Mouse (Mus musculus): ENCODE measurements around the gene Gm38394. TPM values are rescaled to one million over a fixed set of nuclear protein-coding genes. Genes with fewer than 3 reads are reported as not detected.
"Not testable (repeated sequence)": the region's sequence is repeated elsewhere in the genome, so short reads cannot be mapped to it uniquely, and the experiment has no call there.

The Gm38394 gene
- polyA plus RNA-seq, 1 experiment, result 13.1 TPM

- Histone ChIP-seq H3K4me1 (ENCODE audit: control insufficient read depth, insufficient read depth, low read length) (no peaks in the 10 kb centered on the region; the same call in 1 of the 2 replicates), H3K4me3 (replicated peaks; ENCODE audit: control insufficient read depth, low read depth, low read length) (no peak overlapping the region), H3K27ac (ENCODE audit: control insufficient read depth, insufficient read depth, low read depth, low read length, poor library complexity) (no peak overlapping the region)
- WGBS, result 40% methylated on average over 6 of the region's 6 CpGs
- no peak for TF ChIP-seq POLR2A (IDR thresholded peaks at IDR 0.05; ENCODE audit: borderline replicate concordance, control insufficient read depth, low read depth, low read length)
- TF ChIP-seq CTCF (IDR thresholded peaks at IDR 0.05; ENCODE audit: control insufficient read depth, insufficient read depth, low read length), result no peak
Measured at GRCm38 (mm10) chr1:133670776-133671175, 9.7 kb upstream of the Gm38394 start.

DNA sequence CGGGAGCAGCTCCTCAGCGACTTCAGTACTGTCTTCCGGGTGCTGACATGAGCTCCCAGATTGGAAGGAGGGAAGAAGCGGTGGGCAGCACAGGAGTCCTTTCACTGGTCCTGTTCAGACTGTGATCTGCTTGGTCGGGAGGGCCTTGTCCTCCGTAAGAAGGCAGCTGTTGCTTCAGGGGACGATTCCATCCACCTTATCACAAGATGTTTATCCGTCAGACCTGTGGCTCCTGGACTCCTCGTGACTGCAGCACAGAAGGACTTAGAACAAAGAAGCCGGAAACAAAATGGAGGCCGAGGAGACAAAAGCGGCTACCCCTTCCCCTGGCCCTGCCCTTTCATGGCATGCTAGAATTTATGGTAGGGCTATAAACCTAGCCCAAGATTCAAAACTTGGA lies 9.1 kb upstream of the Gm38394 start:
- no peak for TF ChIP-seq POLR2A (IDR thresholded peaks at IDR 0.05; ENCODE audit: borderline replicate concordance, control insufficient read depth, low read depth, low read length)
- no peak for TF ChIP-seq CTCF (IDR thresholded peaks at IDR 0.05; ENCODE audit: control insufficient read depth, insufficient read depth, low read length)
- Histone ChIP-seq H3K4me3 (replicated peaks; ENCODE audit: control insufficient read depth, low read depth, low read length) (no peak overlapping the region), H3K4me1 (ENCODE audit: control insufficient read depth, insufficient read depth, low read length) (no peaks in the 10 kb centered on the region; the same call in 1 of the 2 replicates), H3K27ac (ENCODE audit: control insufficient read depth, insufficient read depth, low read depth, low read length, poor library complexity) (no peak overlapping the region)
- 82% methylated on average over 12 of the region's 12 CpGs for WGBS

DNA sequence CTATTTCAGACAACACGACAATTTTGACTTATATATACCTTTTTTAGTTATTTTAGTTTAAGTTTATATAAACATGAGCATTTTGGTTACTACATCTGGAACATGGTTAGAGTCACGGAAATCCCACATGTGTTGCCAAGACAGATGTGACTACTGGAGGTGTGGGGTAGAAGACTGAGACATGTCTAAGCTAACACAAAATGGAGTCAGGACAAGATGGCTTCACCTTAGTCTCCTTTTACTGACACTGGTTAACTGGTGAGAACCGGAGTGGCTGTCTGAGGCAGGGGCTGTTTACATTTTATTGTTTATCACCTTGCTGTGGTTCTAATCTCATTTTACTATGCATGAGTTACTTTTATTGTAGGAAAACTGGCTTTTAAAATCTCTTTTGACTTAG lies 7.5 kb upstream of the Gm38394 start:
- no peak overlapping the region for H3K4me3 ChIP-seq (replicated peaks; ENCODE audit: control insufficient read depth, low read depth, low read length)
- no peak for TF ChIP-seq POLR2A (IDR thresholded peaks at IDR 0.05; ENCODE audit: borderline replicate concordance, control insufficient read depth, low read depth, low read length)
- TF ChIP-seq CTCF (IDR thresholded peaks at IDR 0.05; ENCODE audit: control insufficient read depth, insufficient read depth, low read length), result no peak
- H3K4me1 ChIP-seq (ENCODE audit: control insufficient read depth, insufficient read depth, low read length), result no peaks in the 10 kb centered on the region; the same call in 1 of the 2 replicates
- H3K27ac ChIP-seq (ENCODE audit: control insufficient read depth, insufficient read depth, low read depth, low read length, poor library complexity), result no peak overlapping the region
- WGBS, result 88% methylated on average over 3 of the region's 3 CpGs

GRCm38 (mm10) chr1:133667721-133668120 lies 6.6 kb upstream of the Gm38394 start:
- WGBS, result 87% methylated on average over 7 of the region's 7 CpGs
- Histone ChIP-seq H3K27ac (ENCODE audit: control insufficient read depth, insufficient read depth, low read depth, low read length, poor library complexity) (no peak overlapping the region), H3K4me3 (replicated peaks; ENCODE audit: control insufficient read depth, low read depth, low read length) (no peak overlapping the region), H3K4me1 (ENCODE audit: control insufficient read depth, insufficient read depth, low read length) (no peaks in the 10 kb centered on the region; the same call in 1 of the 2 replicates)
- TF ChIP-seq CTCF (IDR thresholded peaks at IDR 0.05; ENCODE audit: control insufficient read depth, insufficient read depth, low read length), result no peak
- TF ChIP-seq POLR2A (IDR thresholded peaks at IDR 0.05; ENCODE audit: borderline replicate concordance, control insufficient read depth, low read depth, low read length), result no peak

DNA sequence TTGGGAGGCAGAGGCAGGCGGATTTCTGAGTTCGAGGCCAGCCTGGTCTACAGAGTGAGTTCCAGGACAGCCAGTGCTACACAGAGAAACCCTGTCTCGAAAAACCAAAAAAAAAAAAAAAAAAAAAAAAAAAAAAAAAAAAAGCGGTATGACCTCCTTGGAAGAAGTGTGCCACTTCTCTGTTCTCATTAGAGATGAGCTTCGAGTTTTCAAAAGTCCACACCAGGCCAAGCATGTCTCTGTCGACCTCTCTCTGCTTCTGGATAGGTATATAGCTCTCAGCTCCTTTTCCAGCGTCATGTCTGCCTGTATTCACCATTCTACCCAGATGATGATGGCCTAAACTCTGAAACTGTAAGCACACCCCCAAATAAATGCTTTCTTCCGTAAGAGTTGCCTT lies 4.6 kb upstream of the Gm38394 start:
- not testable (repeated sequence) for H3K4me1 ChIP-seq (ENCODE audit: control insufficient read depth, insufficient read depth, low read length); H3K27ac ChIP-seq (ENCODE audit: control insufficient read depth, insufficient read depth, low read depth, low read length, poor library complexity); H3K4me3 ChIP-seq (replicated peaks; ENCODE audit: control insufficient read depth, low read depth, low read length)
- 74% methylated on average over 7 of the region's 8 CpGs for WGBS

DNA sequence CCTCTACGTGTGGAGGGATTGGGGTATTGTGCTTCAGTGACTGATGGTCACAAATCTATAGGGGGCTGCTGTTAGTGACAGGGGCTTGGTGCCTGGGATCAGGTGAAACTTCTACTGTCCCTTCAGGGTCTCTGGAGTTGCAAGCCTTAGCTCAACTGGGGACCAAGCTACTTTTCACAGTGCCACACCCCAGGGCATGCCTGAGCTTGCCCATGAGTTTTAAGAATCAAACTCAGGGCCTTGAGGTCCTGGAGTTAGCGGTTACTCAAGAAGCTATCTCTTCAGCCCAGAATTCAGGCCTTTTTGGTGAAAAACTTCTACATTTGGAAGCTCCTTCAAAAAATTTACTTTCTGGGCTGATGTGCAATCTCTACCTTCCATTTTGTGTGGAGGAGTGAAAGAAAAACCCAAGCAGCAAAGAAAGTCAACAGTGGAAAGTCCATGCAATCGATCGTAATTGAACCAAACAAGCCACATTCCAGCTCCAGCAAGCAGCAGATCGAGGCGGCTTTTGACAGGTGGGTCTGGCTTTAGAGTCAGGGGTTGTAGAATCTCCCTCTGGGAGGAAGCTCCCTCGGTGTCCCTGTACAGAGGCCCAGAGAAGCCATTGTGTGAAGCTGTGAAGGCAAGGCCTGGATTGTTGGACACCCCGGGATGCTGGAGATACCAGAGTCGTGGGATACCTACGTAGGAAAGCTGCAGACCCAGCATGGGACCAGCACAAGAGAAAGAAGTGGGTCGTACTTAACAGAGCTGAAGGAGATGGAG lies 3.3 kb upstream of the Gm38394 start:
- WGBS, result 82% methylated on average over 11 of the region's 11 CpGs
- no peaks in the 10 kb centered on the region for H3K4me1 ChIP-seq (ENCODE audit: control insufficient read depth, insufficient read depth, low read length)
- TF ChIP-seq CTCF (IDR thresholded peaks at IDR 0.05; ENCODE audit: control insufficient read depth, insufficient read depth, low read length) (no peak), POLR2A (IDR thresholded peaks at IDR 0.05; ENCODE audit: borderline replicate concordance, control insufficient read depth, low read depth, low read length) (no peak)
- no peak overlapping the region for H3K4me3 ChIP-seq (replicated peaks; ENCODE audit: control insufficient read depth, low read depth, low read length)
- H3K27ac ChIP-seq (ENCODE audit: control insufficient read depth, insufficient read depth, low read depth, low read length, poor library complexity), result no peak overlapping the region

GRCm38 (mm10) chr1:133663427-133663826 lies 2.3 kb upstream of the Gm38394 start:
- no peak overlapping the region for H3K4me3 ChIP-seq (replicated peaks; ENCODE audit: control insufficient read depth, low read depth, low read length)
- TF ChIP-seq POLR2A (IDR thresholded peaks at IDR 0.05; ENCODE audit: borderline replicate concordance, control insufficient read depth, low read depth, low read length) (no peak), CTCF (IDR thresholded peaks at IDR 0.05; ENCODE audit: control insufficient read depth, insufficient read depth, low read length) (no peak)
- 81% methylated on average over 4 of the region's 4 CpGs for WGBS
- H3K27ac ChIP-seq (ENCODE audit: control insufficient read depth, insufficient read depth, low read depth, low read length, poor library complexity), result no peak overlapping the region
- no peaks in the 10 kb centered on the region for H3K4me1 ChIP-seq (ENCODE audit: control insufficient read depth, insufficient read depth, low read length)

GRCm38 (mm10) chr1:133662941-133663340 lies 1.8 kb upstream of the Gm38394 start:
- 92% methylated on average over 7 of the region's 7 CpGs for WGBS
- TF ChIP-seq CTCF (IDR thresholded peaks at IDR 0.05; ENCODE audit: control insufficient read depth, insufficient read depth, low read length), result no peak
- TF ChIP-seq POLR2A (IDR thresholded peaks at IDR 0.05; ENCODE audit: borderline replicate concordance, control insufficient read depth, low read depth, low read length), result no peak

More at GRCm38 (mm10) chr1:133662941-133663340, 1.8 kb upstream of the Gm38394 start:
- Histone ChIP-seq H3K4me1 (ENCODE audit: control insufficient read depth, insufficient read depth, low read length) (no peaks in the 10 kb centered on the region), H3K27ac (ENCODE audit: control insufficient read depth, insufficient read depth, low read depth, low read length, poor library complexity) (no peak overlapping the region), H3K4me3 (replicated peaks; ENCODE audit: control insufficient read depth, low read depth, low read length) (no peak overlapping the region)

Measured in bone marrow, adult 2 months (tissue).